Mouse (Mus musculus) brain, embryonic 14.5 days (tissue): Measurements from ENCODE around the gene Apod. TPM values are rescaled to one million over a fixed set of nuclear protein-coding genes. Genes with fewer than 3 reads are reported as not detected.

ENCODE experiments used
- DNase-seq: peaks from one replicate; pipeline ENCODE4 v3.0.0-alpha.2; 2011; ENCODE audit warnings: low read depth
- CTCF ChIP-seq: fragments of 200-500 bp; IDR thresholded peaks from 2 replicates; pipeline ENCODE4 v1.5.1; 2012; ENCODE audit warnings: inconsistent platforms, mild to moderate bottlenecking, moderate library complexity, borderline replicate concordance; ENCODE audit not compliant: insufficient read depth, insufficient read length; ENCODE audit errors: extremely low read depth
- POLR2A ChIP-seq: fragments of 200-500 bp; IDR thresholded peaks from 2 replicates; pipeline ENCODE4 v1.6.1; 2012; ENCODE audit warnings: mild to moderate bottlenecking, inconsistent platforms, borderline replicate concordance; ENCODE audit not compliant: poor library complexity, insufficient read depth, insufficient read length, severe bottlenecking; ENCODE audit errors: extremely low read depth
- polyA plus RNA-seq: library from polyadenylated mRNA; depleted of rRNA; stranded (reverse); fragments of >200 nt; gene quantifications from 2 replicates; pipeline ENCODE4 v1.2.3, GENCODE M21; 2012

Apod gene
- polyA plus RNA-seq, 1 experiment, result 46.7 TPM

DNA sequence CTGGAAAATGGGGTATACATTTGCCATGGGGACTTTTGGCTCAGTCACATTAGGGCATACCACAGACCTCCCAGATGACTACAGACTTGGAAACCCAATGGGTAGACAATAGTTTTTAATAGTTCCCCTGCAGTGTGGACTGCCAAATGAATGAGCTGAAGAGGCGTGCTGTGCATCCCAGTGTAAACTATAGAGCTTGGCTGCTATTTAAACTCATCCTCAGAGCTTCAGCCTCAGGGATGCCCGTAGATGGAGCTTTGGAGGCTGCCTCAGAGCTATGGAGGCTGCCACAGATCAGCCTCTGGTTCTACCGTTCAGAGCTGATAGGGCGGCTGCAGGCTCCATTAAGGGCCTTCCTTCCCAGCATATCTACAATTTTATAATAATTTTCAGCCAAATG, 686 bp upstream of the Apod start:
- TF ChIP-seq POLR2A (no peak), CTCF (no peak)
- DNase-seq, result no peak

DNA sequence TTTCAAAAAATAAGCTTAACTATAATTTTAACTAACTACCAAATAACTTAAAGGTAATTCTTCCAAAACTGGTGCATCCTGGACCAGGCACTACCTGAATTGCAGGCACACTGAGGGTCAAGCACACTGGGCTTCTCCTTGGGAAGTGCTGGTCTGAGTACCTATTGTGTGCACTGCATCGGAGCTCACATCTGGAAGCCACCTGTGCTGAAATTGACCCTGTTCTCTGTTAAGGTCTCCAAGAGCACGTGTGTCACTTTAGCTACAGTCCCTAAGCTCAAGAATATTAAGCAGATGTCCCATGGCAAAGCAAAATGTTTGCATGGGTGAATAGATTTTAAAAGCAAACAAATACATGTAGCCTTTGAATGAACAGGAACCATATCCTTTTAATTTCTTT, 997 bp downstream of the Apod start:
- DNase-seq, result no peak
- TF ChIP-seq CTCF (no peak), POLR2A (no peak)

DNA sequence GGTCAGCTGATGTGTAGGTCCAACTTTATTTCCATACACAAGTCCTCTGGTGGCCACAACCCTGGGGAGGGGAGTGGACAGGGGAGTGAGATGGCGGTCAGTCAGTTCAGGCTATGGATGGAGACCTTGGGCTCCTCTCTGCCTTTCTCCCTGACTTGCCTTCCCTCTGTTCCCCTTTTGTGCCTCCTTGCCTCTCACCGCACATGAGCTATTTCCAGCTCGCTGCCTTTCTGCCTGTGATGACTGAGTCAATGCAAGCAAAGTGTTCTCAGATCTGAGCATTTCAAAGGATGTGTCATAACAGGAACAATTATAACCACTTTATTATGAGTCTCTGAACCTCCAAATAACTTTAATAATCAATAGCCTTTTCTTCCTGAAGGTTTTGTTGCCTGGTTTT, 2.3 kb downstream of the Apod start:
- DNase-seq, result no peak
- TF ChIP-seq POLR2A (no peak), CTCF (no peak)

DNA sequence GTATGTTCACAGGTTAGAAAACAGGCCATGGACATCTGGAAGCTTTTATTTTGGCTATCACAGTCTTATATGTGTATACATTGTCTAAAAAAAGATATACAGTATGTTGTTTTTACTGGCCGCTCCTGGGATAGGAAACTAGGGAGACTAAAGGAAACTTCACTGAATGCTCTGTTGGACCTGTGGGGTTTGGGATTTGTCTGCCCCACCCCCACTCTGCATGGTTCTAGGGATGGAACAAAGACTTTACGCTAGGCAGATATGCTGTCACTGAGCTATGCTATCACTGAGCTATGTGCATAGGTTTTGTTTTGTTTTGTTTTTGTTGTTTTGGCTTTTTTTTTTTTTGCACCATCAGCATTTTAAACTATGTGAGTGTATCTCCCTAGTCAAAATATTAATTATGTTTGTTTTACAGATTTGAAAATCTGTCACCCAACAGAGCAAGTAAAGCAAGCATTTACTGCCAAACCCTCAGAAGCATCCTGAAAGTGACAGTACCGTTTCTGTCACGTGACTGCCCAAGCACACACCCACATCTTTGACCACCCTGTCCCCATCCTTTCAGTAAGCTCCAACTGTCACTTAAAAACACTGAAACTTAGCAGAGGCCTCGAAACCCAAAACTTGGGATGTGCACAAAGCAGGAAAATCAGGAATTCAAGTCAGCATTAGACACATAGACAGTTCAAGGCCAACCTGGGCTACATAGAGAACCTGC, 9.2 kb downstream of the Apod start:
- TF ChIP-seq POLR2A (no peak), CTCF (no peak)
- DNase-seq, result no peak

DNA sequence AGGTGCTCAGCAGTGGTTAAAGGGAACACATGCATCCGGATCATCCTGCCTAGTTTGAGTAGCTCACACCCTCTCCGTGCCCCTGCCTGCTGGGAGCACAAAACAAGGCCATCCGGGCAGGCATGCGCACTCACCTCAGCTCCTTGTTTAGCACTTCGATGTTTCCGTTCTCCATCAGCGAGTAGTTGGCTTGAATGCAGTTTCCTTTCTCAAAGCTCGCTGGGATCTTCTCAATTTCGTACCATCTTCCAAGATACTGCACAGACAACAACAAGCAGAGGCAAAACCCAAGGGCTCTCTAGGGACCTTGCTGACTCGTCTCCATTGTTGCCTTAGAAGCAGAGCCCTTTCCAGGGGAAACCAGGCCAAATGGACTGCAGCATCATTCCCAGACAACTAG, 11.3 kb downstream of the Apod start:
- no peak for TF ChIP-seq CTCF
- TF ChIP-seq POLR2A, result no peak
- DNase-seq, result peak; percentile 48

DNA sequence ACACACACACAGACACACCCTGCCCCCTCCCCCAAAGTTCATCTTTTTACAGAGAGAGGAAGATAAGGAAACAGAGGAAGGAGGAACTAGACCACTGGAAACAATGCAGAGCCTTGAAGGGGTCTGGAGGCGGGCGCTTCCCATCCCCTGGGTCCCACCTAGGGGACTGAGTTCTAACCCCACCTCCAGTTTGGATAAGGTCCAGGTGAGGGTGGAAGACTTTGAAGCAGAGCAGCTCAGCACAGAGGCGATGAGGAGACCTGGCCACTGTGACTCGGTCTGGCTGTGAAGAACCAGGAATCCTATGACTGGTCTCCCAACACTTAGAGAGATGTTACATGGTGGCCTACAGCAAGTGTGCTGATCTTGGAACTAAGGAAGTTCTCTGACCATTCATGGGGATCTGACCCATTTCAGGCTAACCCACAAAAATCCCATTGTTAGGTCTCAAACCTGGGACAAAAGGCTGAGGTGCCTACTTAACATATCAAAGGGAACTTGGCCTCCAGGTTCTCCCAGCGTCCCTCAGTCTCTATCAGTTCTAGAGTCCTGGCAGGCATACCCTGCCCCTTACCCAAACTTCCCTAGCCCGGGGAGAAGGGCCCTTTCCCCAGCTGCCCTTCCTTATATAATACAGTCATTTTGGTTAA, 13.6 kb downstream of the Apod start:
- TF ChIP-seq POLR2A (no peak), CTCF (no peak)
- no peak for DNase-seq

DNA sequence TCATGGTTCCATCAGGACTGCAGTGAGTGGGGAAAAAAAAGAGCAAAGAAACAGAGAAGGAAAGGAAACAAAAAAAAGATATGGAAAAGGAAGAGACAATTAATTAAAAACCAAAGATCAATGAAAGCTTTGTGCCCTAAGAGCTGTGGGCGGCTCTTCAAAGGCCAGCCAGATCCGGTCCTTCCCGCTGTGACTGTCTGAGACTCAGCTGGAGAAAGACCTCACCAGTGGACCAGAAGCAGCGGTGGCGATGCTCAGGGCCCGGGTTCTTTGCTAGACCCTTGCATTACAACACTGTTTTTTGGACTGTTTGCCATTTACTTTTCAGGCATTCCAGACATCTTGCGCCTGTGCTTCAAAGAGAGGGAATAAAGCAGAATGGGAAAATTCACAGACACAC, 14.1 kb downstream of the Apod start:
- TF ChIP-seq POLR2A (no peak), CTCF (no peak)
- DNase-seq, result no peak

DNA sequence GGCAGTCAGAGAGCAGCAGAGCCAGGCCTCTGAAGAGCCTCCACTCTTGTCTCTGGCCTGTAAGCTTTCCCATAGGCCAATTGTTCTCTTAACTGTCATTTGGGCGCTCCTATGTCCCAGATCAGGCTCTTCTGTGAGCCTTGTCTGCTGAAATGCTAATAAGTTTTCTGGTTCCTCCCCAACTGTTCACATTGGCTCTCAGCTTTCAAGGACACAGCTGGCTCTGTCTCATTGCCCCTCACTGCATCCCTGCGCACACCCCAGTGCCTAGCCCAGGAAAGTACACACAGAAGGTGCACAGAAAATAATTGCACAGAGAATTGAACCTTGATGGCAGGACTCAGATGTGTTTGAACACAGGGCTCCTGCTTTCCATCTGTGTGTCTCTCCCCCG, 14.7 kb downstream of the Apod start:
- peak; percentile 43 for DNase-seq
- no peak for TF ChIP-seq CTCF
- TF ChIP-seq POLR2A, result no peak

DNA sequence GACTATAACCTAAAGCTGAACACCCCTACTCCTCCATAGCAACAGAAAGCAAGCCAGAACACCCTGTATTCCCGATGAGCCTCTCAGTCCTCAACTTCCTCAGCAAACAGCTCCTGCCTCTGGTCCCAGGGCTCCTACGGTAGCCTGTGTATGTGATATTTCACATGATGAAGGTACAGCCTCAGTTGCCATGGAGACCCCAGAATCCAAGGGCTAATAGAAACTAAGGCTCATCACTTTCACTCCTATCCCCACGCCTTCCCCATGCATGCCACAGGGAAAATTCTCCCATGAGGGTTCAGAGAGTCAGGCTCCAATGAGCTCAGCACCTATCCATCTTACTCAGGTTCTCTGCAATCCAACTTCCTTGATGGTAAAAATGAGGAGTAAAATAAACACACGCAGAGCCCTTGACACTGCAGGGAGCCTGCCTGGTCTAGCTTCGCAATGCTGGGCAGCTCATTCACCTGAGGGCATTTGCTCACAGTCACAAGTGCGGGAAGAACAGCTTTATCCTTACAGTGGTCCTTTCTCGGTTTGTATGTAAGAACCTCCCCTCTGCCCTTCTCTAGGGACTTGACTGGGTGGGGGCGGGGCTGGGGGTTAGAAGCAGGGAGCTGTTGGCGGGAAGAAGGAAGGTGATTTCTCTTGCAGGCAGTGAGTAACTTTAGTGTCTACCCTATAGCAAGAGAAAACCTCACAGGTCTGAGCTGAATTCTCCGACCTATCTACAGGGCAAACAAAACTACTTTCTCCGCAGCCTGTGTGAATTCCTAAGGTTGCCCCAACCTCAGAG, 15.2 kb downstream of the Apod start:
- DNase-seq, result no peak
- TF ChIP-seq POLR2A, result no peak
- no peak for TF ChIP-seq CTCF

DNA sequence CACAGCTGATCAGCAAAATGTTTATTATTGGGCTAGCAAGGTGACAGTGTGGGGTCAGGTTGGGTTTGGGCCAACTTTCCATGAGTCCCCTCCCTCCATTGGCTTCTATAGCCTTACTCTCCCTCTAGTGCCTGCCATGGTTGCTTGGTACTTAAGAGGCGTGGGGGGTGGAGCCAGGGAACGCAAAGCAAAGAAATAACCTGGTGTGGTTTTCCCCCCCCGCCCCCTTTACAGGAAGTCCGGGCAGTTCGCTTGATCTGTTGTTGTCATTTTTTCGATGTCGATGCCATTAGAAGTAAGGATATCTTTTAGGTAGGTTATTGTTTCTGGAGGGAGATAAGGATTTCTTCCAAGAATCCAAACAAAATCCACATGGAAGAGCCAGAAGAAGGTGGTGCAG, 17.5 kb downstream of the Apod start:
- TF ChIP-seq CTCF (no peak), POLR2A (no peak)
- no peak for DNase-seq

DNA sequence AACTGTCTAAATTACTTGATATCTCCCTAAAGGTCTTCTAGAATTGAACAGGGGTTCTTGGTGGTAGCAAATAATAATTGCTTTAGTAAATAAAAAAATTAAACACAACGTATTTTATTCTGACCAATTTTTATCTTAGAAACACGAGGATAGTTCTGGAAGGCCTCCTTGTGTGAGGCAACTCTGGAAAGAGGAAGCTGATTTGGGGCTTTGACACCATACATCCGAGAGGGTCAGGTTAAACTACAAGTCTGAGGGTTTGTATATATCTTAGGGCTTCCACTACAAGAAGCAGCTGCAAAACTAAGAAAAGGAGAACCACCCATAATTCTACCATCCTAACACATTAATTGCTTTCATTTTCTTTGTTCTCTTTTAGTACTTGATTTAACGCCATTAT, 20.8 kb downstream of the Apod start:
- DNase-seq, result no peak
- TF ChIP-seq CTCF, result no peak
- no peak for TF ChIP-seq POLR2A
